Mouse (Mus musculus): ENCODE results near the gene Myh1. TPM values are rescaled to one million over a fixed set of nuclear protein-coding genes. Genes with fewer than 3 reads are reported as not detected.

Gene Myh1
- polyA plus RNA-seq, 1 experiment from 2014 or later = 0.04 TPM

DNA sequence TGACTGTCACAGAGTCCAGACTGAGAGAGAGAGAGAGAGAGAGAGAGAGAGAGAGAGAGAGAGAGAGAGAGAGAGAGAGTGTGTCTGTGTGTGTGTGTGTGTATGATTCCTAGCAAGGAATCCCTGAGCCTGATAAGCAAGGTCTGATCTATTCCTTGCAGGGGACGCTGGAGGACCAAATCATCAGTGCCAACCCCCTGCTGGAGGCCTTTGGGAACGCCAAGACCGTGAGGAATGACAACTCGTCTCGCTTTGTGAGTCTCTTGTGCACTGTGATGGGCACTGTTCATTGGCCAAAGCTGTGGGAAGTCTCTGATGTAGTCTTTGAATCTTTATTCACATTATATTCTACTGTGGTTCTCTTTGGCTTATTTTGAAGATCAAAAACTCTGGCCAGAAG, 23.5 kb upstream of the Myh1 start:
- Histone ChIP-seq H3K4me3 (no peak overlapping the region), H3K4me1 (no peaks in the 10 kb centered on the region), H3K36me3 (no peaks in the 10 kb centered on the region), H3K9me3 (no peaks in the 10 kb centered on the region), H3K27me3 (ENCODE audit: insufficient read depth, poor library complexity, severe bottlenecking) (no peaks in the 10 kb centered on the region), H3K27ac (no peak overlapping the region)
- WGBS = 78% methylated on average over 5 of the region's 5 CpGs
- no peak for DNase-seq (ENCODE audit: low spot score)

DNA sequence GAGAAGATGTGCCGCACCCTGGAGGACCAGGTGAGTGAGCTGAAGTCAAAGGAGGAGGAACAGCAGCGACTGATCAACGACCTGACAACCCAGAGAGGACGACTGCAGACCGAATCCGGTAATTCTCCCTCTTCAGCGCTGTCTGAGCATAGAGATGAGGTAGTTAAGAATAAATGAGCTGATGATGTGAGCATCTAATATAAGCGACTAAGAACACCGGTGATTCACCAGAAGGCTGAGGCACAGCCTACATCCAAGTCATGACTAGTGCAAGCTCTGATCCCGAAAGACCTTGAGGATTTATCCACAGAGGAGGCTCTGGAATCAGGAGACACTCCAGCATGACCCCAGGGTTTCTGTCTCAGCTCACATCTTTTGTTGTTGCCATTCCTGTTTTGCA, 9.5 kb upstream of the Myh1 start:
- H3K27ac ChIP-seq = no peak overlapping the region
- no peaks in the 10 kb centered on the region for H3K36me3 ChIP-seq
- no peaks in the 10 kb centered on the region for H3K4me1 ChIP-seq
- no peak overlapping the region for H3K4me3 ChIP-seq
- H3K27me3 ChIP-seq (ENCODE audit: insufficient read depth, poor library complexity, severe bottlenecking) = no peaks in the 10 kb centered on the region
- WGBS = 76% methylated on average over 10 of the region's 10 CpGs
- no peak for DNase-seq (ENCODE audit: low spot score)
- H3K9me3 ChIP-seq = no peaks in the 10 kb centered on the region

DNA sequence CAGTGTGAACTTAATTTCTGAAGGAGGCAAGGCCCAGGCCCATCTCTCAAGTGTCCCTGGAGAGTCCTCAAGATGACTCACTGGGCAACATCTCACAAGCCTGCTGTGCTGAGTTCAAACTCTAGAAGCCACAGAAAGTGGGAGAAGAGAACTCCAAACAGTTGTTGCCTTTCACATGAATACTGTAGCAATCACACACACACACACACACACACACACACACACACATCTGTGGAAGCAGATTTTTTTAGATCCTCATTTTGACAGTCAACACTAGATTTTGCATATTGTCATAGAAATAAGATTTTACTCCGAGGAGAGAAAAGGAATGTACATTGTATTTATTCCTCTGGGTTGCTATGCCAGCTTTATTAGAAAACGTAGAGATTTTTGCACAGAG, 9.0 kb upstream of the Myh1 start:
- Histone ChIP-seq H3K4me3 (no peak overlapping the region), H3K4me1 (no peaks in the 10 kb centered on the region), H3K36me3 (no peaks in the 10 kb centered on the region), H3K9me3 (no peaks in the 10 kb centered on the region), H3K27ac (no peak overlapping the region), H3K27me3 (ENCODE audit: insufficient read depth, poor library complexity, severe bottlenecking) (no peaks in the 10 kb centered on the region)
- no peak for DNase-seq (ENCODE audit: low spot score)
- 82% methylated on average over 2 of the region's 2 CpGs for WGBS

DNA sequence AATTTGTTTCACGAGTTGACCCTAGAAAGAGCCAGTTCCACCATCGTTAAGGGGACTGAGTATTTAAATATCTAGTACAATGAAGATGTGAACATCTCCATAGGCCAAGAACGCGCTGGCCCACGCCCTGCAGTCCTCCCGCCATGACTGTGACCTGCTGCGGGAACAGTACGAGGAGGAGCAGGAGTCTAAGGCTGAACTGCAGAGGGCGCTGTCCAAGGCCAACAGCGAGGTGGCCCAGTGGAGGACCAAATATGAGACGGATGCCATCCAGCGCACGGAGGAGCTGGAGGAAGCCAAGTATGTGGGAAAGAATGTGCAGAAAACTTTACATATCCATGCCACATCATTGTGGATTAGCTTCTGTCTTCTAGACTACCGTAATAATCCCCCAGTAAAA, 8.4 kb upstream of the Myh1 start:
- no peak for DNase-seq (ENCODE audit: low spot score)
- no peaks in the 10 kb centered on the region for H3K27me3 ChIP-seq (ENCODE audit: insufficient read depth, poor library complexity, severe bottlenecking)
- no peaks in the 10 kb centered on the region for H3K36me3 ChIP-seq
- H3K9me3 ChIP-seq = no peaks in the 10 kb centered on the region
- no peaks in the 10 kb centered on the region for H3K4me1 ChIP-seq
- WGBS = 87% methylated on average over 14 of the region's 14 CpGs
- no peak overlapping the region for H3K4me3 ChIP-seq
- no peak overlapping the region for H3K27ac ChIP-seq

DNA sequence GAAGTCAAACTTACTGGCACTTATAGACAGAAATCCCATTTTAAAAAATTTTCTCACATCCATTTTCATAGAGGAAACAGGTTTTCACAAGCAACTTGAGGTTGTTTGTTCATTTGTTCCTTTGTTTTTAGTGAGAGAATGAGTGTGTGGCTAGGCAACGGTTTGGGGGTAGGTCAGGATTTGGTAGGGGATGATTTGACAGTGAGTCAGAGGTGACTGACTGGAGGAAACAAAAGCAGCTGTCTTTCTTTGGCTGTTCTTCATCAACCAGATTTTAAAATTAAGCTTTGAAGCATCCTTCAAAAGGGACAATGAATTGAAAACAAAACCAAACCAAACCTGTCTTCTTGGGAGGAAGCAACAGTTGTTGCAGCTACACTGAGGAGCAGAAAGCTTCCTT, 531 bp upstream of the Myh1 start:
- WGBS = 55% methylated on average over 1 of the region's 1 CpGs
- H3K27me3 ChIP-seq (ENCODE audit: insufficient read depth, poor library complexity, severe bottlenecking) = no peaks in the 10 kb centered on the region
- H3K4me3 ChIP-seq = no peak overlapping the region
- H3K9me3 ChIP-seq = no peaks in the 10 kb centered on the region
- no peaks in the 10 kb centered on the region for H3K36me3 ChIP-seq
- H3K4me1 ChIP-seq = peaks cover 5% of the 10 kb centered on the region; the same call in 1 of the 2 replicates
- DNase-seq (ENCODE audit: low spot score) = no peak
- no peak overlapping the region for H3K27ac ChIP-seq

DNA sequence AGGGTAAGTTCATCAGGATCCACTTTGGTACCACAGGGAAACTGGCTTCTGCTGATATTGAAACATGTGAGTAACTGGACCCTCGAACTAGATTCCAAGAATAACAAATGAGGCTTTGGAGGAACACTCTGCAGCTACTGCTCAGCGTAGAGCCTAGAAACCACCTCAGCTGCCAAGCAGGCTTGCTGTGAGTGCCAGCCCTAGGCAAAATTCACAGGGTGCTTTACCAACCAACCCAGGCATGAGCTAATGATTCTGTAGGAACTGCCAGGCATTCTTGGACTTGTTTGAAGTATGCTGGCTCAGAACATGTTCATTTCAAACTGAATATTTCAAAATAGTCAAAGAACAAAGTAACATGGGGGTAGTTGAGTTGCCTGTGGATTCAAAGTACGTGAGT, 4.9 kb downstream of the Myh1 start:
- 77% methylated on average over 3 of the region's 3 CpGs for WGBS

DNA sequence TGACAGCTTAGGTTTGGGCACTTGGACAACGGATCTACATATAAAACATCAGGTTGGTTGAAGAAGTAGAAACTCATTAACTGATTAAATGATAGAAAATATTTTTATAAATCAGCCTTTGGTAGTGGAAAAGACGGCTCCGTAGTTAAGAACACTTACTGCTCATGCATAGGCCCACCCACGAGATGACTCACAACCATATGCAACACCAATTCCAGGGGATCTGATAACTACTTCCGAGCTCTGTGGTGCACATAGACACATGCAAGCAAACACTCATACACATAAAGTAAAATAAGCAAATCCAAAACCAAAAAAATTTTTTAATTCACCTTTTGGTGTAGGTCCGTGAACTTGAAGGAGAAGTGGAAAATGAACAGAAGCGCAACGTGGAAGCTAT, 22.0 kb downstream of the Myh1 start:
- Histone ChIP-seq H3K4me1 (no peaks in the 10 kb centered on the region), H3K9me3 (no peaks in the 10 kb centered on the region), H3K27ac (no peak overlapping the region), H3K27me3 (ENCODE audit: insufficient read depth, poor library complexity, severe bottlenecking) (no peaks in the 10 kb centered on the region), H3K4me3 (no peak overlapping the region), H3K36me3 (no peaks in the 10 kb centered on the region)
- DNase-seq (ENCODE audit: low spot score) = no peak
- WGBS = 88% methylated on average over 8 of the region's 8 CpGs

More for the DNA sequence above, 4.9 kb downstream of the Myh1 start:
- Histone ChIP-seq H3K27me3 (ENCODE audit: insufficient read depth, poor library complexity, severe bottlenecking) (0 out of 2 replicates have a peak, but pooled peaks cover 3% of the 10 kb centered on the region), H3K4me1 (peaks cover 5% of the 10 kb centered on the region; the same call in 1 of the 2 replicates), H3K27ac (no peak overlapping the region), H3K36me3 (no peaks in the 10 kb centered on the region), H3K9me3 (no peaks in the 10 kb centered on the region), H3K4me3 (no peak overlapping the region)
- DNase-seq (ENCODE audit: low spot score) = no peak

DNA sequence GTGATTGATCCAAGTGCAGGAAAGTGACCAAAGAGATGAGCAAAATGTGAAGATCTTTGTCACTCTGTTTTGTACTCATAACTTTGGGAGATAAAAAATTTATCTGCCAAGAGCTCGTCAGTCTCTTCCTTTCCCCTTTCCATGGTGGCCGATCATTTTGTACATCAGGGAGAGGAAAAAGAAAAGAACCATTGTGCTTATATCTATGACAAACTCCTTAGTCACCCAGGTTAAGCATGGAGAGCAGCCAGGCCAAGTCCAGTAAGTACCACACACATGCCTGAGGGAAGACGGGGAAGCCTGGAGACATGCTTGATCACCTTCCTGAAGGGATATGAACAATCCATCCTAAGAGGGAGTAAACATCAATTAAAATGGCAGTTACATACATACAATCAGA, 24.6 kb downstream of the Myh1 start:
- Histone ChIP-seq H3K9me3 (no peaks in the 10 kb centered on the region), H3K36me3 (no peaks in the 10 kb centered on the region), H3K4me1 (0 out of 2 replicates have a peak, but pooled peaks cover 4% of the 10 kb centered on the region), H3K27ac (no peak overlapping the region), H3K4me3 (no peak overlapping the region), H3K27me3 (ENCODE audit: insufficient read depth, poor library complexity, severe bottlenecking) (no peaks in the 10 kb centered on the region)
- WGBS = 77% methylated on average over 3 of the region's 3 CpGs
- no peak for DNase-seq (ENCODE audit: low spot score)

DNA sequence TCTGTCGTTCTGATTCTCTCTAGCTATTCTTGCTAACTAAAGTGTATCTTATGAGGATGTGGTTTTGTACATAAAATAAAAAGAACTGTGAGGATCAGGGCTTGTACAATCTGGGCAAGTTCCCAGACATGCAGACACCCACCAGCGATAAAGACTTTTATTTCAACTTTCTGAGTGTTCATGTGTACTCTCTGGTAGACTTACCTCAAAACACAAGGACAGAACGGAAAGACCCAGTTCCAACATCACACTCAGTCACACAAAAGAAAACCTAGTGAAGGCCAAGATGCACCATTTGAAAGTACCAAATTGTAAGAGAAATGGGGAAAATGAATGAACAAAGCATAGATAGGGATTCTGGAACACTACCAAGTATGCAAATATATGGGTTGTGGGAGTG, 28.9 kb downstream of the Myh1 start:
- 87% methylated on average over 3 of the region's 3 CpGs for WGBS
- Histone ChIP-seq H3K36me3 (no peaks in the 10 kb centered on the region), H3K27me3 (ENCODE audit: insufficient read depth, poor library complexity, severe bottlenecking) (no peaks in the 10 kb centered on the region), H3K9me3 (no peaks in the 10 kb centered on the region), H3K4me3 (no peak overlapping the region), H3K4me1 (0 out of 2 replicates have a peak, but pooled peaks cover 4% of the 10 kb centered on the region), H3K27ac (no peak overlapping the region)
- no peak for DNase-seq (ENCODE audit: low spot score)

DNA sequence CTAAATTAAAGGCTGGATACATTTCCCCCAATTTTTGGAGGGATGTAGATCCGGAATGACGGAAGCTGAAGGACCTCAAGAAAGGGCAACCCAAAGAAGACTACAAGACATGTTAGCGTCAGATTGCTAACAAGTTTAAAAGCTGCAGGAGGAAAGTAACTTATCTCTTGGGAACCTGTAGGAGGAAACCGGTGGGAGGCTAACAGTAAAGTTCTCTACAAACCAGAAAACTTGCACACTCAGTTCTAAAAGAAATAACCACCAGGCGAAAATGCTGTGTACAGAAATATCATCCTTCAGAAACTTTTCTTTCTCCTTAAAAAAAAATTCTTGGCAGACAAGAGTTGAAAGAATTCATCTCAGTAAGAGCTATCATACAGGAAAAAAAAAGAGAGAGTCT, 29.3 kb downstream of the Myh1 start:
- Histone ChIP-seq H3K36me3 (no peaks in the 10 kb centered on the region), H3K27me3 (ENCODE audit: insufficient read depth, poor library complexity, severe bottlenecking) (no peaks in the 10 kb centered on the region), H3K4me1 (0 out of 2 replicates have a peak, but pooled peaks cover 4% of the 10 kb centered on the region), H3K9me3 (no peaks in the 10 kb centered on the region), H3K4me3 (no peak overlapping the region), H3K27ac (no peak overlapping the region)
- no peak for DNase-seq (ENCODE audit: low spot score)
- 74% methylated on average over 5 of the region's 5 CpGs for WGBS

DNA sequence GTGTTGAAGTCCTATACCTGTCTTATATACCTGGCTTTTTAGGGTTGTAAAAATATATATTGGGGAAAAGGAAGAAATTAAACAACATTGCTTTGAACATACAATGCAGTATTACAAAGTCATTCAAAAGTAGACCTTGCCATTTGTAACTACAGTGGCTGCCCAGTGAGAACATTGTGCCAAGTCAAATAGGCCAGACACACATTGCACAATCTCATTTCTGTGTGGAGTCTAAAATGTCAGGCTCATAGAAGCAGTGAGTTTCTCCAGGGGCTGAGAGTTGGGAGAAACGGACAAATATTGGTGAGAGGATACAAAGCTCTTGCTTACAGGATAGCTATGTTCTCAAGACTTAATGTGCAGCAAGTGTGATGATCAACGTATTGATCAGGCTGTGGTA, 30.1 kb downstream of the Myh1 start:
- DNase-seq (ENCODE audit: low spot score) = no peak
- no peaks in the 10 kb centered on the region for H3K36me3 ChIP-seq

DNA sequence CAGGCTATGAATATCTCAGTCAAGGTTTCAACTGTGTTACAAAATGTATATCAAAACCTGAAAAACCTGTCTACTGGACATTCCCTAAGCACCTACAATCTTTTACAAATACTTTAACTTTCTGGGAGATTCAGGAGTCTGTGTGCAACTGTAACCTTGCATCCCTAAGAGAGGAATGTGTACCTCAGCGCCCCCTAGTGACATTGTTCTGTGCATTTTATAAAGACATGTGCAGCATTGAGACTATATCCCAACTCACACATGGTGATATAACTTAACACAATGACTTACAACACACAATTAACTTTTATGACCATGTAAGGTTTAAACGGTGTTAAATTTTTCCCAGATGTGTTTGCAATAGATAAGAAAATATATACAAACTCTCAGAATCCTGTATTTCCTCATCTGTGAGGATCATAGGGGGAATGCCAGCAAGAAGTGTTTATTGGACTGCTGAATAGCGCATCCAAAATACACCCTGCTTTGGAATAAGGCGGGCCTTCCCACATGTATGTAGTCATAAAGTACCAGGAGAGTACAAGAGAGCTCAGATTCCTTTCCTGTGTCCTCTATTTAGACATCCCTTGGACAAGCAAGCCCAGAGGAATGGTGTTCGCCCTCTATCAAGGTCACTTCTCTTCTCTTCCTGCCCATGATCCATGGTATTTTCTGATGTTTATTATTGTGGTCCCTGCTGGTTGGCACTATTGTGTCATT, 35.9 kb downstream of the Myh1 start:
- no peak for DNase-seq (ENCODE audit: low spot score)
- H3K4me3 ChIP-seq = no peak overlapping the region

More for the DNA sequence above, 30.1 kb downstream of the Myh1 start:
- Histone ChIP-seq H3K27me3 (ENCODE audit: insufficient read depth, poor library complexity, severe bottlenecking) (no peaks in the 10 kb centered on the region), H3K9me3 (no peaks in the 10 kb centered on the region), H3K27ac (no peak overlapping the region), H3K4me3 (no peak overlapping the region), H3K4me1 (0 out of 2 replicates have a peak, but pooled peaks cover 4% of the 10 kb centered on the region)
- WGBS = 75% methylated on average over 2 of the region's 2 CpGs

DNA sequence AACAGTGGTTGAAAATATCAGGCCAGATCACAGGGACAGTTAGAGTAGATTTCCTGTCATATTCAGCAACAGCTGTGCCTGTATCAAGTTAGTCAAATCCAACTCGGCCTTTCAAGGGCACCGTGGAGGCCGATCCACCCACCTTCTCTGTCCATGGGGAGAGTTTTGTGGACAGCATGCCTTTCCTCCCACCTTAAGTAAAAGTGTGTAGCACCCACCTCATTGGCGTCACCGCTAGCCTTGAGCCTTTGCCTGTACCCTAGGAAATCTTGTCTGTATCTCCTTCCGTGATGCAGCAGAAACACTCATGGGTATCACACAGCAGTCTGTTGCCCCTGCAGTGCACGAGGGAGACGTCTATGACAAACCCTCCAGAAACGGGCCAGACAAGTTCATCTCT, 36.9 kb downstream of the Myh1 start:
- H3K27ac ChIP-seq = no peak overlapping the region
- H3K4me3 ChIP-seq = no peak overlapping the region
- H3K27me3 ChIP-seq (ENCODE audit: insufficient read depth, poor library complexity, severe bottlenecking) = no peaks in the 10 kb centered on the region
- H3K36me3 ChIP-seq = no peaks in the 10 kb centered on the region
- H3K4me1 ChIP-seq = no peaks in the 10 kb centered on the region
- no peak for DNase-seq (ENCODE audit: low spot score)
- 84% methylated on average over 9 of the region's 9 CpGs for WGBS
- no peaks in the 10 kb centered on the region for H3K9me3 ChIP-seq

More for the DNA sequence above, 35.9 kb downstream of the Myh1 start:
- Histone ChIP-seq H3K27me3 (ENCODE audit: insufficient read depth, poor library complexity, severe bottlenecking) (no peaks in the 10 kb centered on the region), H3K27ac (no peak overlapping the region), H3K9me3 (no peaks in the 10 kb centered on the region), H3K36me3 (no peaks in the 10 kb centered on the region), H3K4me1 (no peaks in the 10 kb centered on the region)
- 58% methylated on average over 5 of the region's 5 CpGs for WGBS

Measured in heart, embryonic 10.5 days (tissue).